Comparison of ENCODE assay signal across 11 mouse cellular contexts in genomic region chr3:145806502-145806901, GRCm38 (mm10). TPM values are rescaled to one million over a fixed set of nuclear protein-coding genes. Genes with fewer than 3 reads are reported as not detected.
DNase-seq lines count a peak whose midpoint lies in the region; ATAC-seq and TF ChIP-seq lines count a peak whose summit lies in the region.
"Had no signal": no experiment of that assay in that cellular context is flagged by ENCODE, and none has a peak within 500 bp of the region (broad histone marks: within the 10 kb centered on the region; RNA-seq: fewer than 3 reads in every experiment).

No protein-coding gene starts in this region.

- H3K4me3 ChIP-seq in stomach, embryonic 16.5 days (replicated peaks; ENCODE audit: low read length): no peak overlapping the region
- H3K4me3 ChIP-seq in stomach, postnatal 0 days (ENCODE audit: low read depth, low read length): no peak overlapping the region
- H3K4me3 ChIP-seq in forebrain, embryonic 14.5 days (ENCODE audit: low read depth, low read length): no peak overlapping the region
- H3K4me3 ChIP-seq in limb, embryonic 11.5 days (ENCODE audit: low read depth, low read length): no peak overlapping the region

- H3K4me2 ChIP-seq in stomach, embryonic 16.5 days (ENCODE audit: low read depth, low read length): no peak overlapping the region
- no peak overlapping the region for H3K4me2 ChIP-seq in stomach, postnatal 0 days (replicated peaks; ENCODE audit: low read depth)
- H3K4me2 ChIP-seq in forebrain, embryonic 14.5 days (ENCODE audit: low read length): peak overlapping the region; percentile 16; the same call in 1 of the 2 replicates
- H3K4me2 ChIP-seq in limb, embryonic 11.5 days (ENCODE audit: low read depth, severe bottlenecking): no peak overlapping the region

- no peak for TF ChIP-seq CTCF in stomach, postnatal 0 days (IDR thresholded peaks at IDR 0.05; ENCODE audit: low read depth)

- no peaks in the 10 kb centered on the region for H3K27me3 ChIP-seq in stomach, embryonic 16.5 days (ENCODE audit: control insufficient read depth, insufficient read depth, low read length)
- no peaks in the 10 kb centered on the region for H3K27me3 ChIP-seq in stomach, postnatal 0 days (ENCODE audit: control insufficient read depth, insufficient read depth, low read length)
- H3K27me3 ChIP-seq in forebrain, embryonic 14.5 days (replicated peaks; ENCODE audit: control insufficient read depth, insufficient read depth, low read length): no peaks in the 10 kb centered on the region
- H3K27me3 ChIP-seq in limb, embryonic 11.5 days (ENCODE audit: control insufficient read depth, insufficient read depth, low read length): no peaks in the 10 kb centered on the region

- 26% methylated on average over 5 of the region's 5 CpGs for WGBS in stomach, embryonic 16.5 days
- WGBS in stomach, postnatal 0 days: 16% methylated on average over 5 of the region's 5 CpGs
- 2% methylated on average over 5 of the region's 5 CpGs for WGBS in forebrain, embryonic 14.5 days
- 44% methylated on average over 5 of the region's 5 CpGs for WGBS in limb, embryonic 11.5 days

- TF ChIP-seq EP300 in stomach, postnatal 0 days (optimal IDR thresholded peaks at IDR 0.05): no peak

- ATAC-seq in stomach, embryonic 16.5 days (ENCODE audit: insufficient read depth, low FRiP score): peak; percentile 47; the same call in 1 of the 2 replicates
- ATAC-seq in stomach, postnatal 0 days (ENCODE audit: low FRiP score, low TSS enrichment): no peak
- ATAC-seq in forebrain, embryonic 14.5 days: peak; percentile 69
- ATAC-seq in limb, embryonic 11.5 days (ENCODE audit: insufficient number of reproducible peaks, low FRiP score, low TSS enrichment, low read depth): no peak

- no peak overlapping the region for H3K9ac ChIP-seq in stomach, embryonic 16.5 days (ENCODE audit: low read length)
- H3K9ac ChIP-seq in stomach, postnatal 0 days (ENCODE audit: low read length): no peak overlapping the region
- no peak overlapping the region for H3K9ac ChIP-seq in forebrain, embryonic 14.5 days (ENCODE audit: low read length)
- H3K9ac ChIP-seq in limb, embryonic 11.5 days (ENCODE audit: low read length): no peak overlapping the region

- H3K27ac ChIP-seq in stomach, embryonic 16.5 days (ENCODE audit: low read length): no peak overlapping the region
- H3K27ac ChIP-seq in stomach, postnatal 0 days (replicated peaks): no peak overlapping the region
- H3K27ac ChIP-seq in forebrain, embryonic 14.5 days (ENCODE audit: low read depth, low read length): no peak overlapping the region
- H3K27ac ChIP-seq in limb, embryonic 11.5 days (replicated peaks; ENCODE audit: low read depth, low read length): no peak overlapping the region

- peaks cover 5% of the 10 kb centered on the region; the same call in 1 of the 2 replicates for H3K4me1 ChIP-seq in stomach, embryonic 16.5 days (ENCODE audit: control insufficient read depth, insufficient read depth, low read length)
- no peaks in the 10 kb centered on the region for H3K4me1 ChIP-seq in stomach, postnatal 0 days (replicated peaks; ENCODE audit: control insufficient read depth, insufficient read depth)
- peaks cover 11% of the 10 kb centered on the region for H3K4me1 ChIP-seq in forebrain, embryonic 14.5 days (ENCODE audit: control insufficient read depth, insufficient read depth, low read length)
- no peaks in the 10 kb centered on the region; the same call in 1 of the 2 replicates for H3K4me1 ChIP-seq in limb, embryonic 11.5 days (ENCODE audit: control insufficient read depth, insufficient read depth, low read length)

- H3K36me3 ChIP-seq in stomach, embryonic 16.5 days (ENCODE audit: control insufficient read depth, insufficient read depth, low read length): no peaks in the 10 kb centered on the region
- no peaks in the 10 kb centered on the region for H3K36me3 ChIP-seq in stomach, postnatal 0 days (ENCODE audit: control insufficient read depth, insufficient read depth, low read length)
- H3K36me3 ChIP-seq in forebrain, embryonic 14.5 days (ENCODE audit: control insufficient read depth, insufficient read depth, low read length): no peaks in the 10 kb centered on the region
- no peaks in the 10 kb centered on the region for H3K36me3 ChIP-seq in limb, embryonic 11.5 days (ENCODE audit: control insufficient read depth, insufficient read depth, low read length)
- H3K36me3 ChIP-seq: G1E had no signal

- H3K9me3 ChIP-seq in stomach, embryonic 16.5 days (replicated peaks; ENCODE audit: control insufficient read depth, low read length): no peaks in the 10 kb centered on the region
- no peaks in the 10 kb centered on the region for H3K9me3 ChIP-seq in stomach, postnatal 0 days (ENCODE audit: control insufficient read depth, low read length)
- no peaks in the 10 kb centered on the region for H3K9me3 ChIP-seq in forebrain, embryonic 14.5 days (replicated peaks; ENCODE audit: control insufficient read depth, low read length)
- H3K9me3 ChIP-seq in limb, embryonic 11.5 days (ENCODE audit: control insufficient read depth, low read length): no peaks in the 10 kb centered on the region

- no peak for DNase-seq in stomach, postnatal 0 days (ENCODE audit: low spot score)
- peak; percentile 47 for DNase-seq in forebrain, embryonic 14.5 days (ENCODE audit: low spot score)
- DNase-seq in limb, embryonic 11.5 days (ENCODE audit: low spot score): peak; percentile 33
- no peak for DNase-seq in spleen, adult 18-20 months
- no peak for DNase-seq in cerebellum, postnatal 10 days
- DNase-seq in lung, postnatal 10 days: no peak
- no peak for DNase-seq in adrenal gland, adult 8-10 months
- DNase-seq: heart, postnatal 36 days; right cerebral cortex, postnatal 25 days had no signal

RNA-seq across cellular contexts. Expression of gene Ddah1, which starts 48.0 kb away (rescaled TPM):
- 12.0 and 17.7 TPM in 2 replicates for polyA plus RNA-seq in stomach, embryonic 16.5 days (2015; fragmentation: Nextera tagmentation; extraction: Ambion mirVana)
- polyA plus RNA-seq in stomach, postnatal 0 days (2015; fragmentation: Nextera tagmentation; extraction: Ambion mirVana): 16.8 and 20.2 TPM in 2 replicates
- 129 and 147 TPM in 2 replicates for polyA plus RNA-seq in forebrain, embryonic 14.5 days (2014; fragmentation: Nextera tagmentation; extraction: Ambion mirVana)
- polyA plus RNA-seq in limb, embryonic 11.5 days (2014; fragmentation: Nextera tagmentation; extraction: Ambion mirVana): 14.0 and 15.6 TPM in 2 replicates
- total RNA-seq in adrenal gland, adult 8-10 months (2022): 1 to 10 TPM; 3.1 to 4.1 (median 3.3) TPM
- polyA plus RNA-seq: G1E had no signal

Comparison
In these comparisons a context has a peak if more than half of its experiments do, and no peak if none do; other contexts are left out.
1. ATAC-seq: peak in stomach, embryonic 16.5 days (single experiment) and forebrain, embryonic 14.5 days (single experiment); none in stomach, postnatal 0 days (single experiment) and limb, embryonic 11.5 days (single experiment).
2. DNase-seq: peak in forebrain, embryonic 14.5 days (single experiment) and limb, embryonic 11.5 days (single experiment); none in stomach, postnatal 0 days (single experiment), spleen, adult 18-20 months (0 of 2), cerebellum, postnatal 10 days (0 of 2), lung, postnatal 10 days (single experiment) and adrenal gland, adult 8-10 months (single experiment).